Mouse (Mus musculus): ENCODE data around the gene Sema4c.

DNA sequence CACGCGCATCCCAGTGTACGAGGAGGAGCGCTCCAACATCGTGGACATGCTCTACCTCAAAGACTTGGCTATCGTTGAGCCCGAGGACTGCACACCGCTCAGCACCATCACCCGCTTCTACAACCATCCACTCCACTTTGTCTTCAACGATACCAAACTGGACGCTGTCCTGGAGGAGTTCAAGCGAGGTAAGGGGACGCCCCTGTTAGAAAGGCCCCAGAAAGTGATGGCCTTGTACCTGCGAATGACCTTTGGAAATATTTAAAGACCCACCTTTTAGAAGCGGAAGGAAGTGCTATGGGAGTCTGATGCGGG is 45.2 kb downstream of the Sema4c start:
- TF ChIP-seq CTCF (IDR thresholded peaks at IDR 0.05) (no peak), EP300 (IDR thresholded peaks at IDR 0.05) (no peak)
